Mouse (Mus musculus) right cerebral cortex, postnatal 10 days (tissue): ENCODE results near the gene Lamc2.

Experiments
- DNase-seq, 2 experiments: peaks; one replicate each; pipeline ENCODE4 v3.0.0; 2021; ENCODE audit warnings: low spot score in 2 of 2

The Lamc2 gene

DNA sequence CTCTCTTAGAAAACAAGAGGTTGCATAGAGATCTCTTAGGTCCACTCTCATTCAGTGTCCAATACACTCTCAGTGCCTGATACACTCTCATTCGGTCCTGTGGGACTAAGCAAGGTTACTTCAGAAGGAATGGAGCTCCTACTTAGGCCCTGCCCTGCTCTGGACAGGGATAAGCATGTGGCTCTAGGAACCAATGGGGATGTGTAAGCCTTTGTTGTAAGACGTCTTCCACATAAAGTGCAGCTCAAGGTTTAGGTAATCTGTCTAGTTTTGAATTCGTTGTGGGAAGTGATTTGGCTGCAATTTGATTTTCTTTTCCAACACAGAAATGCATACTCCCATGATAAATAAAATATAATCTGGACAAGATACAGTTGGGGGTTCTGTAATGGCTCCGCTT is 6.1 kb downstream of the Lamc2 start:
- DNase-seq: no peak

DNA sequence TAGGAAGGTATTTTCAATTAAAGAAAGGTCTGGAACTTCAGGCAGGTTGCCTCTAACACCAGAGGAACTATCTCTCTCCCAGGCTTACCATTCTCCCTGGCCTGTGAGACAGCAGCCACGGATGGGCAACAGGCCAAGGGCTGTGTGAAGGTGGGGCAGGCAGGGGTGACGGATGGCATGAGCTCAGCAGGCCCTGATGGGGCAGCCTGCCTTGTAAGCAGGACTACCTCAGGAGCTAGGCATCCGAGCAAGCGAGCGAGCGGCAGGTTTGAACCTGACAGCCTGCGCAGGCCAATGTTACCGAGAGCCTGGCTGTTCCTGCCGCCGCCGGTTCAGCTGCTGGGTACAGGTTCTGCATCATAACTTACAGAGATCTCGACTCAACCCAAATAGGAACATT is 11.4 kb downstream of the Lamc2 start:
- DNase-seq: peak in 1 of 2 experiments; percentile 35

DNA sequence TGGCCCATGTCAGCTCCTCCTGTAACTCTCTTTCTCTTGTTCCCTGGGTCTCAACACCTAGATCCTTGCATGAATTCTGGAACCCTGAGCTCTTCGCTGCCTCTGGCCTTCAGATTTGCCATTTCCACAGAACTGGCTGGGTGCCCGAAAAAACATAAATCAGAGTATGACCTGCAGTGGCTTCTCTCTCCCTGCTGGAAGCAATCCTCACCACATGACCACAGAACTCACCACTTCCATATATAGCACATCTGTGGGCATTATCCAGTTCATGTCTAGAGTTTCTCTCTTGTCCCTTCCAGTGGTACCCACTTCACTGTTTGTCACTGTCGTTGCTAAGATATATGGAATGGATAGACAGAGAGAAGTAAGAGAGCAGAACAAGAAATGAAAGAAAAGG is 13.0 kb downstream of the Lamc2 start:
- DNase-seq: no peak

DNA sequence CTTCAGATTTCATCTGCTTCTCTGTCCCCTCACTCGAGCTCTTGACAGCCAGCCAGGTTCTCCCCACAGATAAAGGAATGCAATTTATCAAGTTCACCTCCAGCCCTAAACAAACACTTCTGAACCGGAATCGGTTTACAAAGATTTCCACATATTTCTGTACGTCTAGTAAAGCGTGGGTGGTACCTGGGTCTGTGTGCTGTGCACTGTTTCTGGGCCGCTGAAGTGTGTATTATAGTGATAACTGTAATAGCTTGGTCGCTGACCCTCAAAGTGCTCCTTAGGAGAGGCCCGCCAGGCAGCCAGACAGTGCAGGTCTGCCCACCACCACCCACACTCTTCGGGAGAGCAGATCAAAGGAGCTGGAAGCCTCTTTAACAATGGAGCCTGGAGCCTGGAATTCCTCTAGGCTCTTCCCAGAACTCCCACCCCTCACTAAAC is 13.9 kb downstream of the Lamc2 start:
- no peak for DNase-seq

DNA sequence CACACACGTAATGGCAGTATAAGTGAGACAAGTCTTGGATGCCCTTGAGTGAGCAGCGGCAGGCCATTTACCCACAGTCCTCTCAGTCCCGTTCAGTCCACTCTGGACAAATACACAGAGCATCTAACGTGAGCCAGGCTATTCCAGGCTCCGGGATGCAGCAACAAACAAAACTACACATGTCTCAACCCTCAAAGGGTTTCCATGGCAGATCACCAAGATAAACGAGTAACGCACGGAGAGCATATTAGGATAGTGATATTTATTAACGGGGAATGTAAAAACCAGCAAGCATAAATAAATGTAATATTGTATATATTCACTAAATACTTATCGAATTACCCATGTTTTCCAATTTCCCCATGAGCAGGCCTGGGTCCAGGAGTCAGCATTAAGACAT is 15.2 kb downstream of the Lamc2 start:
- DNase-seq: no peak

DNA sequence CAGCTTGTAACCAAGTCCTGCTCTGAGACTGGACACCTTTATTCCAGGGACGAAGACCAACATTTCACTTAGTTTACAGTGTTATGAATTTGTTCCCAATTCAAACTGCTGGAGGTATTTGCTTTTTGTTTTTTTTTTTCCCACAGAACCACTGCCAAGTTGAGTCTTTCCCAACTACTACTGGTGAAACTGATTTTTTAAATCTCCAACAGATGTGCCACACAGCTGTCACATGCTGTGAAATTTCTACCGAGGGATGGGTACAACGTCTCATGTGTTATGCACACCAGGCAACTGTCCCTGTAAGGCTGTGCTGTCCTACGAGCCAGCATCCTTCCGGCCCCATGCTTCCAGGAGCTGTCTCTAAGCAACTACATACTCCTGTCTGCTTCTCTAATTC is 18.0 kb downstream of the Lamc2 start:
- no peak for DNase-seq

DNA sequence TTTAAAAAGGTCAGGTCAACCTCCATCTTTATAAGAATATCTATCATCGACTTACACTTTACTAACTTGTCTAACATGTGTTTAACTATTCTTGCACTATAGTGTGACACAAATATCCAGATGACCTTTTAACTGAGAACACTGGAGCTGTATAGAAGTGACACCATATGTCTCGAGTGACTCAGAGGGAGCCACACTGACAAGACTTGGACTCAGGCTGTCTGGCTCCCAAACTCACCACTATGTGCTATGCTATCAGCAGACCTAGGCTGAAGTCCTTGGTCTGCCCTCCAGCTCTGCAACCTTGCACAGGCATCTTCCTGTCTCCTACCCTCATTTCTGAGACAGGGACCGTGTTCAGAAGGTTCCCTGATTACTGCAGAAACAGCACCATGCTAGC is 22.4 kb downstream of the Lamc2 start:
- DNase-seq: no peak

DNA sequence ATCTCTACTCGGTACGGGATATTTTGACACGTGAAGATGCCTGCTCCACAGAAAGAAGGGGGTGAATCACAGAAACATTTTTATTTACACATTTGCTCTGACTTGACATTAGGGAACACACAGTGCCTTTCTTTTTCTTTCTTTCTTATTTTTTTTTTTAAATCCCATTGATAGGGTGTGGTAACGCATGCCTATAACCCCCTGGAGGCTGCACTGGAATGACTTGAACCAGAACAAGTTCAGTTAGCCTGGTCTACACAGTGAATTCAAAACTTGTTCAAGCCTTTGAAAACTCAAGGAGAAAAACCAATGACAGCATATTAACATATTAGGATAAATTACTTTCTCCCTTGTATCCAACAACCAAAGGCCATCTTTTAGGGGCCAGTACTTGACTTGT is 27.1 kb downstream of the Lamc2 start:
- no peak for DNase-seq

DNA sequence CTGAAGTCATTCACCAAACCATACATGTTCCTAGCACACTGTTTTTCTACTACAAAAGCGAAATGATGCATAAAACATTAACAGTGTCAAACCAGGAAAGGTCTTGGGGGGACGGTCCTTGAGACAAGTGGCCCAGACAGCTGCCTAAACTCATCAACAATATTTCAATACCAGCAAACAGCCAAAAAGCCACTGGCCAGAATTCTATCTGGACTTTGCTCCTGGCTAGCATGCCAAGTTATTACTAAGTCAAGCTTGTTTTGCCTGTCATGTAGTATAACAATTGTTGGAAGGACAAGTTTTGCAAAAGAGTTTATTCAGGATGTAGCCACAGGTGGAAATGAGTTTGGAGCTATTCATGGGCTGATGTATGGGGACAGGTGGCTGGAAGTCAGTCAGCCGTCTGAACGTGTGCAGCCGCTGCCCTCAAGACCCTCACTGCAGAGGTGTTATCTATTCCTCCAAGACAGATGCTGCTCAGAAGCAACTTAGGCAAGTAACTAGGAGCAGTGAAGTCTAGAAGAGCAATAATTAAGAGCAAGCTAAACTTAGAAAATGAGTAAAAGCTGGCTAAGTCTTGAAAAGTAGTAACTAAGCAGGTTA is 29.1 kb downstream of the Lamc2 start:
- no peak for DNase-seq

DNA sequence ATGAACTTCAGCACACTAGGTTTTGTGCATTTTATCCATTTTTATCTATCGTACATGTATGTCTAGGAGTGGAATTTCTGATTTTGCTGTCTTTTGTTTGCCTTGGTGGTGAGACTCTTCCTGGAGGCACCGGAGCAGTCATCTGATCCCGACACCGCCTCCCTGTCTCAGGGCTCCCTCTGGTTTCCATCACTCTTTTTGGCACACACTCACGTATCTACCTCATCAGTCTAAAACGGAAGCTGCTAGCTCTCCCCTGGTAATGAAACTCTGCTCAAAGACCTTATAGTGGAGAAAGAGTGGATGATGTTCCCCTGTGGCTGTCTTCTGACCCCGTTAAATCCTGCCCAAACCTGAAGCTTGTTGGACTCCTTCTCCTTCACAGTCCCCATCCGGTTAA is 30.9 kb downstream of the Lamc2 start:
- no peak for DNase-seq

DNA sequence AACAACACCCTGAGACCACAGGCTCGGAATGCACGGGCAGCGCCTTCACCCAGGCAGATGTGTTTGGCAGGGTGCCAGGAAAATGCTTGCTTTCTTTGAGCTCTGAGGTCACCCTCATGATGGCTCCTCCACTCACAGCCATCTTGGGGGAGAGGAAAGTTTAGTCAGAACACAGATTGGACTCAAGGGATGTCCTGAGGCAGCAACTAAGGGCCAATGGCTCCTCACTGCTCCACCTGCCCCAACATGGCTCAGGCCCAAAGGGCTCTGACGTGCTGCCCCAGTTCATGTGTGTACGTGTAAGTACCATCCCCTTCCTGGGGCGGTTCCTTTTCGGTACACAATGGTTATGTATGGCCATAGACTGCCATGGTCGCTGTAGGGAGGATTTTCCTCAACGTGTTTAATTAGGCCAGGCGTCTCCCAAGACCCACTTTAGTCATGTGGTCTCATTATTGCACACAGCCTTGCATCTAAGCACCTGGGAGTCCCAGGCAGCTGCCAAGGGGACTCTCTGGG is 32.6 kb downstream of the Lamc2 start:
- peak in 1 of 2 experiments; percentile 36 for DNase-seq

DNA sequence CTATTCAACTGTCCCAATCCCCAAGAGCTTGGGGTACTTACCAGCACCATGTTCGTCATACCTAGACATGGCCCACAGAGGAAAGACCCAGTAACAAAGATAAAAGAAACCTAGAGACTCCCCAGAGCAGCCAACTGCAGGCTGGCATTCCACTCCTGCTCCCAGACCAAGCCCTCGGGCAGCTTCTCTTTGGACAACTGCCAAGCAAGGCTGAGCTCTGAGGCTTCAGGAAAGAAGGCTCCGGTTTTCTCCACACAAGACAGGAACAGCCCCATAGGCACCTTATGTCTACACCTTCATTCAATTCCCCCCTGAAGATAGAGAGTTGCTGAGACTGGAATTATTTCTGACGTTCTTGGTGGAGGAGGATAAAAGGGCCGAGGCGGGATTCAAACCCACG is 33.7 kb downstream of the Lamc2 start:
- no peak for DNase-seq

DNA sequence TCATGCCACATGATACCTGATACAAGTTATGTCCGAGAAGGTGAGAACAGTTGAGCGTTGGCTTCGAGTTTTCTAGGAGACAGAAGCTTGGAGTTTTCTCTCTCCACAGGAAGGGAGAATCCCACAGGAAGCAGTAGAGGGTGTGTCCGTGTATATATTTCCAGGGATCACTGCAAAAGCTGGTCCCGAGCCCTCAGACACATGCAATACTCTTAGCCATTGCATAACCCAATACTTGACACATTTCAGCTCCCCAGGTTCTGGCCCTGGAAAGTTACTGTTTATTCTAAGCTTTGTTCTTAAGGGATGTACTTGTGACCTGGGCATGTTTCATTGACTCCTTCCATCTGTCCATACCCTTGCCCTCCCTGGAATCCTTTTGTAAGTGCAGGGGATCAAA is 40.5 kb downstream of the Lamc2 start:
- no peak for DNase-seq

DNA sequence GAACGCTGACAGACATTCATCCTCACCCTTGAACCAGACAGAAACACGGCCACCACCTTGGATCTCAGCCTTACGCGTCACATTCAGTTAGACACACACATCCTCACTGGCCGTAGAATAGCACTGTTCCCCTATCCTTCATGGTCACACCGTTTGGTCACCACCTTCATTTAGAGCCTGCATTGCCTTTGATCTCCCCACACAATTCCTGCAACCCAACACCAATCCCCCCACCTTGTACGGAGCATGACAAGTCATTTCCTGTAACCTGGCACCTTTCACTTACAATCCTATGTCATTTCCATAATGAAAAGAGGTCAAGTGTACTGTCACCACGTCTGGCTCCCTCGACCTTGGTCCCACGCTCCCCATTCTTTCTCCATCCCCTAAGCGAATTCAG is 42.2 kb downstream of the Lamc2 start:
- no peak for DNase-seq

DNA sequence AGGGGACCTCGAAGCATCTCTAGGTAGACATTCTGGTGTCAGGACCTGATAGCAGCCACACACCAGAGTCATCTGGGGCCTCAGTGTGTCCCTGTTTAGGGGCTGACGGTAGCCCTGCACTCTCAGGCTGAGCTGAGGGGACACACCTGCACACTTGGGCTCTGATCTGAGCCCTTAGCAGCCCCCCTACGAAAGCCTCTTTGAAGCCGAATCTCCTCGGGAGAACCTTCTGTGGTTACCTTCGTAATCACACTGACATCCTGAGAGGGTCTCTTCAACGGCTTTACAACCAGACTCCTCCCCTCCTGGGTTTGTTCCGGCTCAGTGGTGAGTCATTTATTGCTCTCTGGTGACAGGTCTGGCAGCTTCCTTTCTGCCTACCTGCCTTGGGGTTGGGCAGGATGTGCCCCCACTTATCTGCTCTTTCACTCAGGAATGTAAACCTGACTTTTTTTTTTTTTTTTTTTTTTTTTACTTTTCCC is 45.5 kb downstream of the Lamc2 start:
- no peak for DNase-seq

DNA sequence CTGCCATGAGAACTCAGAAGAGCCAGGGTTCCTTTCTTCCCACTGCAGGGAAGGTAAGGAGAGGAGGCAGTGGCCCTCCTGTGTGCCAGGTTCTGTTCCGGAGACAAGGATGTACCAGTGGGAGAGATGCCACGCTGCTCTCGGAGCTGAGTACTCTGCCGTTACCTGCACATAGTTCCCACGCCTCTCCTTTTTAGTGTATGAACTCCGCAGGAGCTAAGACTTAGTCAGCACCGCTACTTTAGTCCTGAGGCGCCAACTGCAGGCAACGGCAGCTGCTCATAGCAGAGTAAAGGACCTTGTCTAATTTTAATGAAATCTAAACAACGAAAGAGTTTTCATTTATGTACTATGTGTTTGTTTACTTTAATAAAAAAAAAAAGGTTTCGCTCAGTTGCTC is 46.0 kb downstream of the Lamc2 start:
- no peak for DNase-seq

DNA sequence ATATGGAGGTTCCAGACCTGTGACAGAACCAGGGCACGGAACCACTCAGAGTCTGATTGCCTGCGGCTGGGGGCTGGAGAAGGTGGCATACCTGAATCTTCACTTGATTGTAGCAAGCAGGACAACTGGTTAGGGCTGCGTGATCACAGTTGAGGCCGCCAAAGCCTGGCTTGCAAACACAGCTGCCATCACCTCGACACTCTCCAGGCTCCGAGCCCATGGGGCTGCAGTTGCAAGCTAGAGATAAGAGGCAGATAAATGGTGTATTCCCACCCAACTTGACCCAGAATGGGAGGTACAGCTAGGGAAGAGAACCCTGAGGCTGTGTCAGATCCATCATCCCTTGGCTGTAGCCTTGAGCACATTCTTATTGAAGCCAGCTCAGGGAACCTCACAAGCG is 46.6 kb downstream of the Lamc2 start:
- DNase-seq: no peak

DNA sequence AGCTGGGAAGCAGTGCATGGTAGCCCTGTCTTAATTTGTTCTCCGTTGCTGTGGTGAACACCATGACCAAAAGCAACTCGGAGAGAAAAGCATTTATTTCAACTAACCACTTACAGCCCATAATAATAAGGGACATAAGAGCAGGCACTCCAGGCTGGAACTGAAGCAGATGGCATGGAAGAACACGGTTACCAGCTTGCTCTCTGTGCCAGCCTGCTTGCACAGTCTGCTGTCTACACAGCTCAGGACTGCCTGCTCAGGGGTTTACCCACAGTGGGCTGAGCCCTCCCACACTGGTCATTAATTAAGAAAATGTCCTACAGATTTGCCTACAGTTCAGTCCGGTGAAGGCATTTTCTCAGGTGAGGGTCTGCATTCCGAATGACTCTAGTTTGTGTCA is 47.8 kb downstream of the Lamc2 start:
- DNase-seq: no peak

DNA sequence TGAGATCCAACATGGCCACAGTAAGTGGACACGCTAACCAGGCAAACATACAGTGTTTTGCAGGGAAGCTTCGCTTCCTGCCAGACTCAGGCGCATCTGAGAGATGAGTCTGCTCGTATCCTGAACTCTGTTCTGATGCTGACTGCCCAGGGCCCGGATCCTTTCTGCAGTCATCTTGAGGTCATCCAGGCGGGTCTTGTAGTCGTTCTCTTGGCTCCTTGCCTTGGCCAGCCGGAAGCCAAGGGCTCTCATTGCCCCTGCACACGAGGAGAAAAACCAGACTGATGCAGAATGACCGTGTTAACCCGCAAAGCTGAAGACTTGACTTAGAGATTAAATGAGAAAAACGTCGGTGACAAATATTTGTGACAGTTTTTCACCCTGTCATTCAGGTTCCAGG is 49.6 kb downstream of the Lamc2 start:
- no peak for DNase-seq

DNA sequence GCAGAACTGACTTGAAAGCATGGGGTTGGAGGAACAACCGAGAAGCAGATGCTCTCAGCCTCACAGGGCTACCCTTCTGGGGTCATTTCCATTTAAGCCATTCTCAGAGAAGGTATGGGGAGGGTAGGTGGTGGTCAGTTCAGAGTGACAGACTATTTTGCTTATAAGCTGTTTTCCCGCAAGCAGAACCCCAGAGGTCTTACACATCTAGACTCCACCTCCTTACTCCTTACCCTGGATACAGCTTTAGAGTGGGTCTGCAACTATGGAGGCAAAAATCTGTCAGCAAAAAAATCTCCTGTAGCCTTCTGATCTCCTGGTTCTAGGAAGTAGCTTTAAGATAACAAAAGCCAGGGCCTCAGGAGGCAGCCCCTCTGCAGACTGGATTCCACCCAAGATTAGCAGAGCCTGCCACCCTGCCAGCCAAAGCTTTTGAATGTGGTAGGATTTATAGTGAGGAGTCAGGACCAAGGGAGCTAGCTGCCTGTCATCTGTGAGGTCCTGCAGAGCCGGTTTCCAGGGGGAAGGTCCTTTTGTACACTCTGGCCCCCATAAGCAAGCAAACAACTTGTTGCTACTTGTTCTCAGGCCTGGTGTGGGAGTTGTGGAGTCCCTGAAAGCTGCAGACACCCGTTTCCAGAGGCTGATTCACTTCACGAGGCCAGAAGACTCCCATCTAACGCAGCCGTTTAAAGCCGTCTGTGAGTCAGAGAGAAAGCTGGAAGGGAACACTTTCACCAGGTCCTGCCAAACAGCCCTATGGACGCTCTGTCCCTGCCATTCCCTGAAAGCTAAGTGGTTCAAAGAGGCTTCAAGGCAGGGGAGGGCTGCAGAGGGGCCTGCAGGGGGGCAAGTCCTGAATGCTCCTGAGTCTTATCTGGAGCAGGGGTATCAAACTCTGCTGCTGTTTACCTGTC is 52.1 kb downstream of the Lamc2 start:
- no peak for DNase-seq

DNA sequence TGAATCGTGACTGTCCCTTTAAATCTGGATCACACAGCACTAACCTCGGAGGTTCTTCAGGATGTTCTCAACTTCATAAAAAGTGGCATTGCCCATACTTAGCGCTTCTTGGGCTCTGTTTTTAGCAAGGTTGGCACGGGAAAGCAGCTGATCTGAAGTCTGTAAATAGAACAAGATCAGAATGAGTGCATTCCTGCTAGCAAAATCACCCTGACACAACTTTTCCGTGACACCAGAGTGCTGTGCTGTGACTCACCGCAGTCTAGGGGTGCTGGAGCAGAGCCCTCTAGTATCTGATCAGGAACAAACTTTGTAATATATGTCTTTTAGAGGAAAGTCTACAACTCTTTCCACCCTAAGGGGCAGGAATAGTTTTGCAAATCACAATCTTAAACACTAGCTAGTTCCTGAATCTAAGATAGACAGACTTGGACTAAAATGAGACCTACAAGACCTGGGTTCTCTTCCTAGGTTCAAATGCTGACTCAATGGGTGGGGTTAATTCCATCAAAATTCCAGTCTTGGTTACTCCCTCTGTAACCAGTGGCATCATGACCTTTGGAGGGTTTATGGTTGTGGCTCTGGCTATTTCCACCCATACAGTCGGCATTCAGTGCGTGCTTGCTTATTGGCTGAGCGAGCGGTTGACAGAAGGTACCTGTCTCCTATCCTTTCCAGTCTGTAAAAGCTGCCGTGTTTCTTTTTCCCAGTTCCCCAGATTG is 56.1 kb downstream of the Lamc2 start:
- DNase-seq: no peak

DNA sequence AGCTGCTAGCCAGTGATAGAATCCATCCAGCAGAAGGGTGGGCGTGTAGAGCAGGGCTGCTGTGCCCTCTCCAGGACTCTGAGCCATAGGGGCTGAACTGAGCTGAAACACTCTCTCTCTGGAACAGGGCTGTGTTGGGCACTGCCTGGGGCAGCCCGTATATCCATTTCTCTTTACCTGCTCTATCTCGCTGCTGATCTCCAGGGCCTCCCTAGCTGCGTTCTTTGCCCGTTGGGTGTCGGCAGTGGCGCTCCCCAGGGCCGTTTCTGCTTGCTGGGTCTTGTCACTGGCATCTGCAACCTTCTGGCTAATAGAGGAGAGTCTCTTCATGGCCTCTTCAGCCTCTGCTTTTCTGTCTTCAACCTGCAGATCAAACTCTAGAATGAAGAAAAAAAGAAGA is 57.5 kb downstream of the Lamc2 start:
- no peak for DNase-seq
